Mouse (Mus musculus): ENCODE measurements around the gene Slc35g3.

The Slc35g3 gene

DNA sequence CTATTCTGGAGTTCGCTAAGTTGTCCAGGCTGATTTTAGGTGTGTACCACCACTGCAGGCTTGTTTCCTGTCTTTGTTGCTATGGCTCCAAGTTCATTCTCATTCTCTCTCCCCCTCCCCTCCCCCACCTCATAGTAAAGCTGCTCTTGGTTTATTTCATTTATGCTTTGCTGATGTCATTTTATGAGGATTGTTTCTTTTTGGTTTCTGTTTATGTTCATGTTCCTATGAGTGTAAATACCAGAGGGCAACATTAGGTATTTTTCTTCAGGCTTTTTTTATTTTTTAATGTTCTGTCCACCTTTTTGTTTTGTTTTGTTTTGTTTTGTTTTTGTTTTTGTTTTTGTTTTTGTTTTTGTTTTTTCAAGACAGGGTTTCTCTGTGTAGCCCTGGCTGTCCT is at the start of gene Slc35g3:
Gene Slc35g3, minus strand, starts transcription at position 101 of the 400 bp plus-strand sequence.
- no peak for DNase-seq (ENCODE audit: low spot score in 2 of 2)

DNA sequence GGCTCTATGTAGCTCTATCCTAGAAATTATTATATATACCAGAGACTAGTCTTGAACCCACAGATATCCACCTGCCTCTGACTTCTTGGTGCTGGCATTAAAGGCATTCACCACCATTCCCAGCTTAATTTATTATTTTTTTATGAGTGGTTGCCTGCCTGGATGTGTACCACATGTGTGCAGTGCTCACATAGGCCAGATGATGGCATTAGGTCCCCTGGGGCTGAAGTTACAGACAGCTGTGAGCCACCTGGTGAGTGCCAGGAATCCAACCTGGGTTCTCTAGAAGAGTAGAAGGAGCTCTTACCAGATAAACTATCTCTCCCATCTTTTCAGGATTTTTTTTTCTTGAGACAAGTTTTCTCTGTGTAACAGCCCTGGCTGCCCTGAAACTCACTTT is 48.5 kb upstream of the Slc35g3 start:
- DNase-seq (ENCODE audit: low spot score in 2 of 2), result no peak

DNA sequence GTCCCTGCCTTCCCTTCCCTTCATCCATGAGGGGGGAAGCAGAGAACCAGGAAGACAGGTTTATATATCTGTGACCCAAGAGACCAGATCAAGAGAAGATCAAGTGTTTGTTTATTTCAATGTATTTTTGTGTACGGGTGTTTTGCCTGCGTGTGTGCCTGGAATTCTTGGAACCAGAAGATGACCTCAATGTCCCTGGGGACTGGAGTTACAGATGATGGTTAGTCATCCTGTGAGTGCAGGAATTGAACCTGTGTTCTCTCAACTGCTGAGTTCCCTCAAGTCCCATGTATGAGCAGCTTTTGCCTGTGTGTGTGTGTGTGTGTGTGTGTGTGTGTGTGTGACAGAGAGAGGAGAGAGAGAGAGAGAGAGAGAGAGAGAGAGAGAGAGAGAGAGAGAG is 45.9 kb upstream of the Slc35g3 start:
- DNase-seq (ENCODE audit: low spot score in 2 of 2), result no peak

DNA sequence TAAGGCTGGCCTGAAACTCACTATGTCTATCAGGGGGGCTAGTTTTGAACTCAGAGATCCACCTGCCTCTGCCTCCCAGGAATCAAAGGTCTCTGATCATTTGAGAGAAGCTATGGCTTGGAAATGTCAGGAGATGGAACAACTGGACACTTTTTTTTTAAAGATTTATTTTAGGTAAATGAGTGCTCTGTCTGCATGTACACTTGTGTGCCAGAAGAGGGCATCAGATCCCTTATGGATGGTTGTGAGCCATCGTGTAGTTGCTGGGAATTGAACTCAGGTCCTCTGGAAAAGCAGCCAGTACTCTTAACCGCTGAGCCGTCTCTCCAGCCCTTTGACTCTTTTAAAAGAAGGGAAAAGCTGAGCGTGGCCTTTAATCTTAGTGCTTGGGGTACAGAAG is 44.6 kb upstream of the Slc35g3 start:
- no peak for DNase-seq (ENCODE audit: low spot score in 2 of 2)

DNA sequence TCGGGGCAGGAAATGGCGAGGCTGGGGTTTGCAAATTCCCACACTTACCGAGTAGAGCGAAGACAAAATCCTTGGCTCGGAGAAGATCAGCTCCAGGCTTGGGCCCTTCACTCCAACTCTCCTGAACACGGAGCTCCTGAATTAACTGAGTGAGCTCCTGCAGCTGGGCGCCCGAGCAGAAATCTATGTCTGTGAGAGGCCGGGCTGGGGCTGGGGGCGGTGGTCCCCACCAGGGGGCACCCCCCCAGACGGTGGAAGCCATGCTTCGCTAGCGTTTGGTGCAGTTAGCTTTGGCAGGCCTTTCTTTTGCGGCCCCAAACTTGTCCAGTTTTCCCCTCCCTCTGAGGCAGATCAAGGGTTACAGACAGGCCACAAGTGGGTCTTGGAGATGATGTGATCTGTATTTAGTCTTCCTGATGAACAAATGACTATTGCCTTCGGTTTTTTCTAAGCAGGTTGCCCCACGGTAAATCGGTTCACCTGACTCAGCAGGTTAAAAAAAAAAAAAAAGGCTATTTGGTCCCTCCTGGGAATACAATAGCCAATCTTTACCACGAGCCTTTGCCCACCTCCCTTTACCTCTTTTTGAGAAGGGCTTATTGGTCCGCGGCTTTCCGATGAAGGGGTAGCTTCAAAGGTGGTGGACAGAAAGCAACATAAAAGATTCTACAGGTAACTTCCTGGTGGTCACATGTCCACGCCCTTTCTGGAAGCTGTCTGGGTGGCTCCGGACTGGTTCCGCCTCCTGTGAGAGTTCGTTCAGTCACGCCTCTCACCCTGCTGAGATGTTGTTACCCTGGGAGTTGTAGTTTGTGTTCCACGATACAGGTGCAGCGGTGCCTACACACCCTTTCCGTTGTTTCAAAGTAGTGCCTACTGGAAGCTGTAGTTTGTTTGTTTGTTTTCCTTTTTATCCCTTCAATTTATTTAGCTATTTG is 43.5 kb upstream of the Slc35g3 start, which contains the start of gene Tmem102:
Gene Tmem102, minus strand, starts transcription at position 653 of the 938 bp plus-strand sequence.
- no peak for DNase-seq (ENCODE audit: low spot score in 2 of 2)

- no peak for DNase-seq (ENCODE audit: low spot score in 2 of 2)
These were observed 42.8 kb upstream of the Slc35g3 start for GRCm38 (mm10) chr11:69804652-69804940.

GRCm38 (mm10) chr11:69803786-69804651 is 42.3 kb upstream of the Slc35g3 start:
- DNase-seq (ENCODE audit: low spot score in 2 of 2), result peak; percentile 64 to 75

- DNase-seq (ENCODE audit: low spot score in 2 of 2), result no peak
These were observed 41.6 kb upstream of the Slc35g3 start for GRCm38 (mm10) chr11:69803328-69803727.

- peak; percentile 65 to 86 for DNase-seq (ENCODE audit: low spot score in 2 of 2)
These were observed 40.9 kb upstream of the Slc35g3 start for GRCm38 (mm10) chr11:69802648-69803105.

DNA sequence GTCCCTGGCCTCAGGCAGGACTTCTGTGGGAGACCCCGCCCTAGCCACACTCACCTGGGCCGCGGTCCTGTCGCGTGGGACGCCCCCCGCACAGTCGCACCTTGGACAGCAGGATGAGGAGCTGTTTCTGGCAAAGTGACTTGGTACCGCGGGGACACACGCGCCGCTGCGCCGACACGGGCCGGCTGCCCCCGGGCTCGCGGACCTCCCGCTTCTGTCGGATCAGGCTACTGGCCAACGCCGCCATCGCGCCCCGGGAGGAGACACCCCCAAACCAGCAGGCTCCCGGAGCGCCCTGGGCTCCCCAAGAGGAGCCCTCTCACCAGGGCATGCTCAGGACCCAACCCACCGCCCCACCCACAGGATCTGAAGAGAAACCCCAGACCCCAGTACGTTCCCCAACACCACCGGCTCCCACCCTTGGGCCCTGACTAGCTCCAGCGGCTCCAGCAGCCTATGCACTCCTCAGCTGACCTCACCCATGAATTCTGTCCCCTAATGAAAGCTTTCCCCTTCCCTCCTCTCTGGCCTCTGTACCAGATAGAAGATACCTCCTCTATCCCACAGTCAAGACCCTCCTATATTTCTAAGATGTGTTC is 39.7 kb upstream of the Slc35g3 start, which contains the start of gene Fgf11:
Gene Fgf11, minus strand, starts transcription at position 479 of the 599 bp plus-strand sequence.
- no peak for DNase-seq (ENCODE audit: low spot score in 2 of 2)

GRCm38 (mm10) chr11:69800392-69801197 is 38.8 kb upstream of the Slc35g3 start:
- DNase-seq (ENCODE audit: low spot score in 2 of 2), result no peak

DNA sequence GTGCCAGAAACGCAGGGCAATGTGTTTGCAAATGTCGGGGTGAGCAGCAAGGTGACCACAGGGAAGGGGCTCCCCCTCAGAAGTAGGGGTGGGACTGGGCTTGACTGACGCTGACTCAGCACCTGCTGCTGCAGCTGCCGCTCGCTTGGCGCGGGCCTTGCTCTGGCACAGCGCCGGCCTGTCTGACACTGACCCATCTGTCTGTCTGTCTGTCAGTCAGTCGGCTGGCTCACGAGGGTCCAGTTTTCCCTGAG is 38.3 kb upstream of the Slc35g3 start:
- DNase-seq (ENCODE audit: low spot score in 2 of 2), result no peak

DNA sequence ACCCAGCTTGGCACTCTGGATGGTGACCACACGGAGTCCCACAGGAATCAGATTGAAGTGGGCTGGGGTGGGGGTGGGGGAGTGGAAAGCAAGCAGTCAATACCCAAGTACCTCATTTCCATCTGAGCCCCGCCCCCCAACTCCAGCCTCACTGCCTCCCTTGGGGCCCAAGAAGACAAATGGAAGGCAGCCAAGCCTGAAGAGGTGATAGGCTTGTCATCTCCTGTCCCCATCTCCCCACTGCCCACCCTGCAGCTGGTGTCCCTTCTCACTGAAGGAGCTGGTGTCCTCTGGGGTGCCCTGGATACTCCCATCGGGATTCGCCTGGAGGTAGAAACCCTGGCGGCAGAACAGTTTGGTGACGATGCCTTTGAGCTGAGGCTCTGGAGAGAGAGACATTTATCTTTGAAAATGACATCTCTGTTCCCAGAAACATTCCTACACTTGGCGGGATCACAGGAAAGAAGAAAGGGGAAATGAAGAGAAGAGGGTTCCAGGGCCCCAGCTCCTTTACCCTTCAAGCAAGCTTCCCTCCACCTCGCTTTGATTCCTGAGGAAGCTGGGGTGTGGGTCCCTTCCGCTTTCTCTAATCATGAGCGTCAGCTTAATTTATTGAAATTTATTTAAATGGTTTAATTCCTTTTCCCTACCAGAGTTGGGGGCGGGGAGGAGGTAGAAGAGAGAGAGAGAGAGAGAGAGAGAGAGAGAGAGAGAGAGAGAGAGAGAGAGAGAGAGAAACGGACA is 37.8 kb upstream of the Slc35g3 start:
- DNase-seq (ENCODE audit: low spot score in 2 of 2), result no peak

DNA sequence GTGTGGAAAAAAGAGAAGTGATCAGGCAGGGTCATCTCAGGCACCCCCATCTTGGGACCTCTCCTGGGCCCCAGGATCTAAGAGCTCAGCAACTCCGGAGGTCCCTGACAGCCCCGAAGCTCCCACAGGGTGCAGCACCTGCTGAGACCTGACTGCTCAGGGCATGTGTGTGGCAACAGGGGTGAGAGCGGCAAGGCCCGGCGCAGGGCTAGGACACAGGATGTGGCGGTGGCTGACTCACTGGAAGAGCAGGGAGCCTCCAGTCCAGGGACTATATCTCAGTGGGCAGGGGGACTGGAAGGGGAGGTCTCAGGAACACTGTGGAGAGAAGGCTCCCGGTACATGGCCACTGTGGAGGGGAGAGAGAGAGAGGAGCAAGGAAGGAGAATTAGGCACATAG is 36.2 kb upstream of the Slc35g3 start:
- no peak for DNase-seq (ENCODE audit: low spot score in 2 of 2)

DNA sequence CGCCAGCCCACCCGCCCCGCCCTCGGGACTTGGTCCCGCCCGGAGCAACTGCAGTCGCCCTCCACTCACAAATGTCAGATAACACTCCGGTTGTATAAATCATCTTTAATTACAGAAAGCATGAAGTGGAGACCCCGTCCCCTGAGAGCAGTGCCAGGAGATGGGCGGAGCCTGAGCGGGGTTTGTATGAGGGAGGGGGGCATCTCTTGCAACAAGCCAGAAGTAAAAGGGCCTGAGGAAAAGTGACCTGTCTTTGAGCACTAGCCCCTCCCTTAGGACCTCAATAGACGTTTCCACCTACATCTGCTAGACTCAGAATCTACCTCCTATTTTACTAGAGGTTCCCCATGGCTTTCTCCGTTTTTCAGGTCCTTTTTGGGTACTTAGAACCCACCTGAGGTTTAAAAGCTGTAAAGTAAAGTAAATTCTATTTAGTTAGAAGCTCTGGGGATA is 34.2 kb upstream of the Slc35g3 start:
- no peak for DNase-seq (ENCODE audit: low spot score in 2 of 2)

DNA sequence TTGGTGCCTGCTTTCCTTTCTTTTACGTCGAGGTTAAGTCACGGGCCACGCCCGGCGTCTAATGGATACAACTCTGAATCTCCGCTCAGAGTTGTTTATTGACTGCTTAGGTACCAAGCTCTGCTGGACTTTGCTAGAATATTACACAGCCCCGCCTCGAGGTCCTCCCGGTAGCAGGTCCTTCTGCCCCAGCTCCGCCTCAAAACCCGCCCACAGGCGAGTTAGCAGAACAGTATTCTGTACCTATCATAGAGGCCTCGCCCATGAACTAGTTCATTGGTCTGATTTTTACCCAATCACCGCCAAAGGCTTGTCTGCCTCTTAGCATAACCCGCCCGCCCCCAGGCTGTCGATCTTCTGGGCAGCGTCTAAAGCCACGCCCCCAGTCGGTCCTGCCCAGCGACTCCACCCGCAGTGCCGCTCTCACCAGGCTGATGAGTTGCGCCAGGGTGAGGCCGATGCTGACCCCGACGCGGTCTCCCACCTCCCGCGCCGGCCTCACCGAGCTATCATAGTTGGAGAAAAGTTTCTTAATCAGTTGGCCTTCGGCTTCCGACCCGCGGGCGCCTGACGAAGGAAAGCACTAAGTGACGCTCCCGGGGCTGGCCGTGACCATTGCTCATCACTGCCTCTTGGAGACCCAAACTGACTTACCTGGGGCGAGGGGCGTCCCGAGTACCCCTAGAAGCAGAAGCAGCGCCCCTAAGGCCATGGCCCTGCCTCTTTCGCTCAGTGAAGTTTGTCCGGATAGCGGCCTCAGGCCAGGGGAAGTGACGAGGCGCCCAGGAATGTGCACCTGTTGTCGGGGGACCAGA is 33.6 kb upstream of the Slc35g3 start, which contains the start of gene Chrnb1:
Gene Chrnb1, minus strand, starts transcription at position 776 of the 815 bp plus-strand sequence.
- peak; percentile 81 to 91 for DNase-seq (ENCODE audit: low spot score in 2 of 2)

DNA sequence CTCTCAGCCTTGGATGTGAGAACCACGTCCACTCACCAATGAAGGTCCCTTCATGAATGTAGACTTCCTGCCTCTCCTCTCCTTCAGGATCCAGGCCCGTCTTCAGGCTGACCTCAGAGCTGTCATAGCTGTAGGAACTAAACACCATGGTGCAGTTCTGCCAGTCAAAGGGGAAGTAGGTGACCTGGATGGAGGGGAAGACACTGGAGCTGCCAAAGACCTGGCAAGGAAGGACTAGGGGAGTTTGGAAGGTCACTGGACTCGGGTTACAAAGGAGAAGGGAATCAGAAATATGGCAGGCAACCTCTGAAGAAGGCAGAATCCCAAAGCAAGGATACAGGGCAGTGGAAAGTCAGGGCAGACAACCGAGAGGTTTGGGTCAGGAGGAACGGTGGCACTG is 31.7 kb upstream of the Slc35g3 start:
- no peak for DNase-seq (ENCODE audit: low spot score in 2 of 2)

GRCm38 (mm10) chr11:69791420-69791819 is 29.7 kb upstream of the Slc35g3 start:
- no peak for DNase-seq (ENCODE audit: low spot score in 2 of 2)

- no peak for DNase-seq (ENCODE audit: low spot score in 2 of 2)
These were observed 27.7 kb upstream of the Slc35g3 start for GRCm38 (mm10) chr11:69789431-69789830.

DNA sequence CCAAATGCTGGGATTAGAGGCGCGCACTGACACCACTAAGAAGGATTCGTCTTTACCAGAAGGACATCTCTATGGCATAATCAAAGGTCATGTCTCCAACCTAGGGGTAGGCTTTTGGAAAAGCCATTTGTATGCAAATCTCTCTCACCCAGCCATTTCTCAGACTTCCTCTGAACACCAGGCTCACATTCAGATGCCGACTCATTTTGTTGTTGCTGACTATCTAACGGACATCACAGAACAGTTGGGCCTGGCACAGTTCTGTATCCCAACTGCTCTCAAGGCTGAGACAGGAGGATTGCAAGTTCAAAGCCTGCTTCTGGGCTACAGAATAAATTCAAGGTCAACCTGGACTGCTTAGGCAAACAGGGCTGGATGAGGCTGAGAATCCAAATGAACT is 25.5 kb upstream of the Slc35g3 start:
- DNase-seq (ENCODE audit: low spot score in 2 of 2), result no peak

All from frontal cortex, postnatal 36 days (tissue).